Mouse (Mus musculus) neural tube, embryonic 14.5 days (tissue): ENCODE measurements around the gene Ggact. TPM values are rescaled to one million over a fixed set of nuclear protein-coding genes. Genes with fewer than 3 reads are reported as not detected.
A peak's percentile ranks its signal among the peaks of the same experiment; 100 is the strongest.

Source experiments
- ATAC-seq: fragments of 200-750 bp; cut with Nextera tagmentation; 2 replicates; pipeline ENCODE4 v1.8.0; 2017; ENCODE audit warnings: low read depth, mild to moderate bottlenecking, moderate TSS enrichment, moderate library complexity
- H3K27ac ChIP-seq: fragments of 300-500 bp; sonication (generic); 2 replicates; pipeline ENCODE4 v1.5.1; 2014; ENCODE audit warnings: low read depth, mild to moderate bottlenecking, control low read depth, low read length, moderate library complexity, mixed read lengths
- H3K27me3 ChIP-seq: fragments of 300-500 bp; sonication (generic); 2 replicates; pipeline ENCODE4 v1.6.1; 2014; ENCODE audit warnings: low read length; ENCODE audit not compliant: control insufficient read depth, insufficient read depth
- H3K36me3 ChIP-seq: fragments of 300-500 bp; sonication (generic); 2 replicates; pipeline ENCODE4 v1.6.1; 2014; ENCODE audit warnings: low read length, mixed read lengths; ENCODE audit not compliant: control insufficient read depth, insufficient read depth
- H3K4me1 ChIP-seq: fragments of 300-500 bp; sonication (generic); 2 replicates; pipeline ENCODE4 v1.6.1; 2014; ENCODE audit warnings: low read length; ENCODE audit not compliant: control insufficient read depth, insufficient read depth
- H3K4me2 ChIP-seq: fragments of 300-500 bp; sonication (generic); 2 replicates; pipeline ENCODE4 v1.6.1; 2014; ENCODE audit warnings: mild to moderate bottlenecking, low read depth, low read length, control low read depth
- H3K4me3 ChIP-seq: fragments of 300-500 bp; sonication (generic); 2 replicates; pipeline ENCODE4 v1.5.1; 2014; ENCODE audit warnings: low read depth, low read length, control low read depth, mixed read lengths
- H3K9ac ChIP-seq: fragments of 300-500 bp; sonication (generic); replicated peaks from 2 replicates; pipeline ENCODE4 v1.6.1; 2014; ENCODE audit warnings: low read depth, mild to moderate bottlenecking, control low read depth, low read length, mixed read lengths
- H3K9me3 ChIP-seq: fragments of 300-500 bp; sonication (generic); 2 replicates; pipeline ENCODE4 v1.6.1; 2016; ENCODE audit warnings: low read length; ENCODE audit not compliant: control insufficient read depth
- WGBS: fragments of 180-500 bp; shearing (Covaris S2); extraction: QIAGEN DNeasy Blood & Tissue Kit; methylation state at CpG from one replicate; pipeline ENCODE4 v1.1.7; 2014; 5-methylcytosine and 5-hydroxymethylcytosine counted together
- polyA plus RNA-seq: library from polyadenylated mRNA; unstranded; fragments of >200 nt; fragmentation: Nextera tagmentation; extraction: Ambion mirVana; gene quantifications from 2 replicates; pipeline ENCODE4 v1.2.1, GENCODE M21; 2014

The Ggact gene
- polyA plus RNA-seq, 1 experiment from 2014 or later, result 8.2 TPM

DNA sequence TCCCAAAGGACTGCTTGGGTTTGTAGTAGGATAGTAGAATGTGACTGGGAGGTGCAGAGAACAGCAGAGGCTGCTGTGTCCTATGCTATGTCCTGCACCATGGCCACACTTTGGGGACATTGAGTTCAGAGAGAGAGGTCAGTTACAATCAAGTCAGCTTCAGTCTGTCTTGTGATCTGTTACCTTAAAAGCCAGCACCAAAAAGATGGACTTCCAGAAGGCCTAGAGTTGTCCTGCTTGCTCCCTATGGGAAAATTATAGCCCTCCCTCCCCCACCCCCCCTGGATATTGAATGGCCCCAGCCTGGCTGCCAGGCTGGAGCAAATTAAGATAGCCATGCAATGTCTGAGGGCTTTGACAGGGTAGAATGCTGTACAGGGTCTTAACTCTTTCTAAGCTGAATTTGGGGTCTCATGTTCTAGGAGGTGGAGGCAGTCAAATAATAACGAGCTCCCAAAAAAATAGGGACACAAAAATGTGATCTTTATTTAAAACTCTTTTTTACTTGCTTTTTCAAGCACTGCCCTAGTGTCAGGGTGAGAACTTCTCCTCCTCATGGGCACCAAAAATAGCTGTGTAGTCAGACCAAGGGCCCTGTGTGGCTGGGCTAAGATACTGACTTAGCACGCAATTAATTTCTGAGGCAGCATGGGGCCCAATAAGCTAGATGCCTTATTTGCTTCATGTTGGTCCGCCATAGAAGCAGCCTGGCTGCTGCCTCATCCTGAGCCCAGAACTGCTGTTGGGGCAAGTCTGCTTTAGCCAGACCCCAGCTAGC lies 25.7 kb downstream of the Ggact start:
- Histone ChIP-seq H3K36me3 (no peaks in the 10 kb centered on the region), H3K27me3 (no peaks in the 10 kb centered on the region), H3K9me3 (no peaks in the 10 kb centered on the region), H3K4me3 (no peak overlapping the region), H3K27ac (no peak overlapping the region), H3K4me1 (no peaks in the 10 kb centered on the region; the same call in 1 of the 2 replicates), H3K4me2 (no peak overlapping the region), H3K9ac (no peak overlapping the region)
- WGBS, result 85% methylated on average over 3 of the region's 3 CpGs
- no peak for ATAC-seq

DNA sequence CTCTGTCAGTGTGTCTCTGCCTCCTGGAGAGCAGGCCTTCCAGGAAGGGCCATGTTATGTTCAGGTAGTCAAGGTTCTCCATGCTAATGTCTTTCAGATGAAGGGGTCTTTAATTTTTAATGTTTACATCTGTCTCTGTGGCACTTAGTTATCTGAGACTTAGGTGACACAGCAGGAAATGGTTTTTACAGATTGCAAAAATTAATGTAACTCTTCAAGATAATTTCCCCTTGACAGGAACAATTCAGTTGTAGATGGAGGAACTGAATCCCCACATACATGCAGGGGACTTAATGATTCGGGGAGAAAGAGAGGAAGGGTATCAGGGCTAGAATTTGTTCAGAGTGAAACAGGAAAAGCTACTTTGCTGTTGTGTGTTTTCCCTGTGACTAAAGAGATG lies 26.3 kb downstream of the Ggact start:
- Histone ChIP-seq H3K9me3 (no peaks in the 10 kb centered on the region), H3K27me3 (no peaks in the 10 kb centered on the region), H3K4me2 (no peak overlapping the region), H3K27ac (no peak overlapping the region), H3K4me3 (no peak overlapping the region), H3K36me3 (no peaks in the 10 kb centered on the region), H3K4me1 (peaks cover 3% of the 10 kb centered on the region; the same call in 1 of the 2 replicates), H3K9ac (no peak overlapping the region)
- 85% methylated on average over 1 of the region's 1 CpGs for WGBS
- ATAC-seq, result no peak

DNA sequence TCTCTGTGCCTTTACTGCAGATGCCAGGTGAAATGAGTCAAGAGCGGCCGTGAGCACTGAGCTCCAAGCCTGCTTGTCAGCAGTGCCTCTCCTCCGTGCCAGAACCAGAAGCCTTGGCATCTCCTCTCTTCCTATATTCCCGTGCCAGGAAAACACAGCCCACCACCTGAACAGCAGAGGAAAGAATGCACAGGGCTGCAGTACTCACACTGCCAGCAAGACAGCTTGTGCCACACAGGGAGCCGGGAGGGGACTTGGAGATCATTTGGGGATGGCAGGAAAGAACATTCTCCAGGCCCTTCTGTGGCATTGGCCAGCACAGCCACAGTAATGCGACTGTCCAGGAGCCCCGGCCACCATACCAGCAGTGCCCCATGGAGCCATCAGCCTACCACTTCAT lies 27.7 kb downstream of the Ggact start:
- H3K9ac ChIP-seq, result no peak overlapping the region
- 91% methylated on average over 7 of the region's 7 CpGs for WGBS
- ATAC-seq, result no peak
- no peaks in the 10 kb centered on the region for H3K9me3 ChIP-seq
- H3K4me2 ChIP-seq, result no peak overlapping the region
- H3K4me3 ChIP-seq, result no peak overlapping the region
- no peaks in the 10 kb centered on the region for H3K36me3 ChIP-seq
- H3K27me3 ChIP-seq, result no peaks in the 10 kb centered on the region
- no peak overlapping the region for H3K27ac ChIP-seq
- H3K4me1 ChIP-seq, result peaks cover 3% of the 10 kb centered on the region; the same call in 1 of the 2 replicates

DNA sequence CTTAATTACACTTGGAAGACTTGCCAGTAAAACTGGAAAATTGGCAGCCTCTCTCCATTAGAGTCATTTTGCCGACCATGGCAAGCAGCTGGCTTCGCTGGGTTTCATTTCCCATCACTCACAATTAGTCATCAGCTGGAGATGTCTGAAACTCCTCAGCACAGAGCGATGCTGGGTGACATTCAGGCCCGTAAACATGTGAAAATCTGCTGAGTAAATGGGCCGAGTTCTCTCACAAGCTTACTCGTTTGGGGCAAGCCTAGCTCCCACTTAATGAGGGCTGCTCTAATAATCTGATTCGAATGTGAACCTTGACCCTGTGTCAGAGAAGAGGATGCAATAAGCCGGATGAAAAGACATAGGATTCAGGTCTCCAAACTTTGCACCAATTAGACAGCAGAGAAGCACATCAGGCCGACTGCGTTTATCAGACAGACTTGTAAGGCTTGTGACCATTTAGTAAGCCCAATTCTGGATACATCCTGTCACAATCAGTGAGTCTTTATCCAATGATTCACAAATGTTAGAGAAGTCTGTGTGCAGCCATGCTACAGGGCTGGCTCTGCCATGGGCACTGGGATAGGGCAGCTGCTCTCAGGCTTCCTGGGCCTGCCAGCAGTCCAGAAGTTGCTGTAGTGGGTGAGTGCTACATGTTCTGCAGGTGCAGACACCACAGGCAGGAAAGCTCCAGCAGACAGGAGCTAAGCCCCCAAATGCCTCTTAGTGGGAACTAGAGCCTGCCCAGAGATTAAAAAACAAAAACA lies 29.6 kb downstream of the Ggact start:
- 44% methylated on average over 10 of the region's 10 CpGs for WGBS
- ATAC-seq, result peak; percentile 68
- Histone ChIP-seq H3K4me2 (no peak overlapping the region), H3K4me3 (no peak overlapping the region), H3K27me3 (no peaks in the 10 kb centered on the region), H3K9ac (no peak overlapping the region), H3K4me1 (peaks cover 3% of the 10 kb centered on the region; the same call in 1 of the 2 replicates), H3K27ac (no peak overlapping the region), H3K9me3 (no peaks in the 10 kb centered on the region), H3K36me3 (no peaks in the 10 kb centered on the region)

DNA sequence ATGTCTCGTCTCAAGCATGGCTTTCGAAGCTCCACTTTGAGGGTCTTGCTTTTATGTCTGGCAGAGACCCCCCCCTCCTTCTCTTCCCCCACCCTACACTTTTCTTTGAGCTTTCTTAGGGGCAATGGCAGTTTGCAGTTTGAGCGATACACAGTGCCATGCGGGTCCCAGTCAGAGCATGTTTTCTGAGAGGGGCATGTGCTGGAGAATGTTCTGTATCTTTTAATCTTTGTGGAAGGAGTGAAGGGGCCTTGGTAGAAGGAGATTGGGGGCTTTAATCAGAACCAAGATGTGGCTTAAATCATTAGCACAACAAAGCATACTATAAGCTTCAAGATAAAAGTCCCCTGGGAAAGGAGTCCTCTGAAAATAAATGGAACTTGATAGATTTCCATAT lies 30.1 kb downstream of the Ggact start:
- no peaks in the 10 kb centered on the region for H3K9me3 ChIP-seq
- no peaks in the 10 kb centered on the region for H3K36me3 ChIP-seq
- peaks cover 3% of the 10 kb centered on the region; the same call in 1 of the 2 replicates for H3K4me1 ChIP-seq
- H3K27ac ChIP-seq, result no peak overlapping the region; the same call in 1 of the 2 replicates
- ATAC-seq, result peak; percentile 21; the same call in 1 of the 2 replicates
- 52% methylated on average over 4 of the region's 4 CpGs for WGBS
- H3K27me3 ChIP-seq, result no peaks in the 10 kb centered on the region
- no peak overlapping the region for H3K4me3 ChIP-seq
- no peak overlapping the region for H3K9ac ChIP-seq
- H3K4me2 ChIP-seq, result no peak overlapping the region

DNA sequence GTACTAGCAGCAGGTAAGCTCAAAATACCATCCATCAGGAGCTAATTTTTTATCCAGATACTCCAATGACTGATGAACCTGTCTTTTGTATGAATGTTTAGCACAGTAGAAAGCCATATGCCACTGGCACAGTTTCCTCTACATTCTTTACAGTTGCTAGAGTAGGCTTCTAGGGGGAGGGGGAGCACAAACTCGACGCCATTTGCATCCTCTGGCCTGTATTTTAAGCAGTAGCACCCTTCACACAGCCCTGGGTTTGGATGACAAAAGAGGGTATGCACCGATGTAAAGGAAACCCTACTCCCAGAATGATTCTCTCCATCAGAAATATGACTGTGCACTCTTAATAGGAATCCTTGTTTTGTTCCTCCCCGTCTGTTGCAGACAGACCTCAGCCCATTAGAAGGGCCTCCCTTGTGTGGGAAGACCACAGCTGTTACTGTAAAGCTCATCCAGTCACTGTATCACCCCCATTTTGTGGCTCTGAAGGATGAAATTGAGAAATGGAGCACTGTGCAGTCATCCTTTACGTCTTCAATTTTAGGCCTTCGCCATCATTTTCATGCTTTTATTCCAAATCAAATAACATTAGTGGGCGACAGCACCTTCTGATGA lies 30.7 kb downstream of the Ggact start:
- H3K4me2 ChIP-seq, result no peak overlapping the region
- H3K4me3 ChIP-seq, result no peak overlapping the region
- ATAC-seq, result peak; percentile 36; the same call in 1 of the 2 replicates
- H3K36me3 ChIP-seq, result no peaks in the 10 kb centered on the region
- peaks cover 3% of the 10 kb centered on the region; the same call in 1 of the 2 replicates for H3K4me1 ChIP-seq
- H3K27me3 ChIP-seq, result no peaks in the 10 kb centered on the region
- H3K9me3 ChIP-seq, result no peaks in the 10 kb centered on the region
- H3K27ac ChIP-seq, result no peak overlapping the region; the same call in 1 of the 2 replicates
- H3K9ac ChIP-seq, result no peak overlapping the region
- 52% methylated on average over 7 of the region's 7 CpGs for WGBS

DNA sequence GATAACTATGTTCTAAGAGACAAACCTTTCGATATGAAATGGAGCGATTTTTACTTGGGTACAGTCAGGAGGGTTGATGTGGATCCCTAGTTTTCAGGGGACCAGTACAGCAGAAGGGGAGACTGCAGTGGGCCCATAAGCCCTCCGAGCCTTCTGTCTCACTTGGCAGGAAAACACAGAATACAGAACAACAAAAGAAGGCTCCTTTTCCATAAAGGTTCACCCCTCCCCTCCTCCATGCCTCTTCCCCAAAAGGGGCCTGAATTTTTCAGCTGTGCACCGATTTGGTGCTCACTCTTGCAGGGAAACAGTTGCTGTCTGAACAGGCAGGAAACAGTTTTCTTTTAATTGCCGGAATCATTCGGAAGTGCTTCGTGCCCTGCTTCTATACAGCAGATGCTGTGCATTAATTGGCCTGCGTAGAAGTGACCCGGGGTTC lies 31.3 kb downstream of the Ggact start:
- 37% methylated on average over 9 of the region's 9 CpGs for WGBS
- Histone ChIP-seq H3K9me3 (no peaks in the 10 kb centered on the region), H3K4me1 (peaks cover 3% of the 10 kb centered on the region; the same call in 1 of the 2 replicates), H3K9ac (no peak overlapping the region), H3K27ac (peak overlapping the region; percentile 2; the same call in 1 of the 2 replicates), H3K4me2 (no peak overlapping the region), H3K27me3 (no peaks in the 10 kb centered on the region), H3K4me3 (no peak overlapping the region), H3K36me3 (no peaks in the 10 kb centered on the region)
- ATAC-seq, result peak; percentile 62

DNA sequence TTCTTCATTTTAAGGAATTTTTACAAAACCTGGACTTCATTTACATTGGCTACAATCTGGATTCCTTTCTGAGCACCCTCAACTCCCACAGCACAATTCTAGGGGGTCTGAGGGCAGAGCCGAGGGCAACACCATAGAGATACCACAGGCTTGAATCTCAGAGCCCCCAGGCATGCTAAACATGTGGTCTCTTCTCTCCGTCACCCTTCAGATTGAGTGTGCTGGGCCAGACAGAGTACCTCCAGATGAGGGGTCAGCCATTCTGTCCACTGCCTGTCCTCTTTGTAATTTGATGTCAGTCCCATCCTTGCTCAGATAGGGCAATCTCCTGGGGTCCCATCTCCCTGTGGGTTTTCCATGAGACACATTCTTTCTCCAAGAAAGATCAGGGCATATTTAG lies 31.9 kb downstream of the Ggact start:
- no peak overlapping the region for H3K4me3 ChIP-seq
- H3K36me3 ChIP-seq, result no peaks in the 10 kb centered on the region
- ATAC-seq, result no peak
- H3K27me3 ChIP-seq, result no peaks in the 10 kb centered on the region
- H3K4me2 ChIP-seq, result no peak overlapping the region
- no peak overlapping the region; the same call in 1 of the 2 replicates for H3K27ac ChIP-seq
- H3K4me1 ChIP-seq, result peaks cover 3% of the 10 kb centered on the region; the same call in 1 of the 2 replicates
- WGBS, result 58% methylated on average over 2 of the region's 2 CpGs
- no peak overlapping the region for H3K9ac ChIP-seq
- no peaks in the 10 kb centered on the region for H3K9me3 ChIP-seq
